ENCODE assay signal across 8 mouse cellular contexts in the genomic region with DNA sequence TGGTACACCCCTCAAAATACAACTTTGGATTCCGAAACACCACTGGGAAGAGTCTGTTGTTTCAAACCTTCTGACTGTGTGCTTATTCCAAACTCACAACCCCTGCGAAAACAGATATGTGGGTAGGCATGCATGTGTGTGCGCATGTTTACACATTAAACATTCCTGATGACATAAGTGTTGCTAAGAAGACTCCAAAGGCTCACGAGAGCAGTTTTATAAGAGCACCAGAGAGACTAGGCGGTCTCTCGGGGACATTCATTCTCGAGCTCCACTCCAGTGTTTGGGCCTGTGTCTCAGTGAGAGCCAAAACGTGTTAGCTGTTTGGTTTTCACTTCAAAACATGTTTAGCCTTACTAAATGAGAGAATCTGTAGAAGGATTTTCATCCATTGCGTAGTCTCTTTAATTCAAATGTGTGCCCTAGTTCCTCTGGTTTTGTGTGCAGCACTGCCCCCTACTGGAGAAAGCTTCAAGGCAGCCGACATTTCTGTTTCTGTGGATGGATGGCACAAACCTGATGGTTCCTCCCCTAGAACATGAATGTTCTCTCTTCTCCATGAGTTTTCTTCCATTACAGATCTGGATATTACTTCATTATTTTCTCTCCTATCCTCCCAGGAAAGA. TPM values are rescaled to one million over a fixed set of nuclear protein-coding genes. Genes with fewer than 3 reads are reported as not detected.
DNase-seq lines count a peak whose midpoint lies in the region; ATAC-seq and TF ChIP-seq lines count a peak whose summit lies in the region.

No protein-coding gene starts in this region.

- 0 out of 2 replicates have a peak, but pooled peaks have one; percentile 15 for TF ChIP-seq EP300 in heart, adult 2 months (IDR thresholded peaks at IDR 0.05; ENCODE audit: insufficient read depth, low read depth, low read length)
- TF ChIP-seq EP300 in heart, postnatal 0 days (IDR thresholded peaks at IDR 0.05; ENCODE audit: low read depth) = no peak

- H3K36me3 ChIP-seq in heart, adult 2 months (ENCODE audit: control insufficient read depth, insufficient read depth, low read length) = no peaks in the 10 kb centered on the region
- H3K36me3 ChIP-seq in heart, embryonic 12.5 days = peaks cover 12% of the 10 kb centered on the region; the same call in 1 of the 2 replicates
- 0 out of 2 replicates have a peak, but pooled peaks cover 9% of the 10 kb centered on the region for H3K36me3 ChIP-seq in heart, postnatal 0 days (replicated peaks; ENCODE audit: control insufficient read depth, insufficient read depth, low read length)

- H3K4me1 ChIP-seq in heart, adult 2 months (ENCODE audit: control insufficient read depth, insufficient read depth, low read length) = no peaks in the 10 kb centered on the region
- H3K4me1 ChIP-seq in heart, embryonic 12.5 days (replicated peaks) = 0 out of 2 replicates have a peak, but pooled peaks cover 10% of the 10 kb centered on the region
- H3K4me1 ChIP-seq in heart, postnatal 0 days (ENCODE audit: control insufficient read depth, insufficient read depth) = no peaks in the 10 kb centered on the region

- no peak overlapping the region for H3K4me2 ChIP-seq in heart, embryonic 12.5 days
- H3K4me2 ChIP-seq in heart, postnatal 0 days (ENCODE audit: low read depth, low read length) = no peak overlapping the region

- intact Hi-C loops in heart, adult 2 months (cut with DNase I) = loop anchor here (1.0 to 2.0 kb wide), 2 partner anchors 434 to 502 kb away; no protein-coding TSS in a partner anchor

- no peak for TF ChIP-seq POLR2A in heart, adult 2 months (IDR thresholded peaks at IDR 0.05; ENCODE audit: insufficient read depth, low read depth, low read length)

- ATAC-seq in heart, embryonic 12.5 days (ENCODE audit: insufficient number of reproducible peaks, low FRiP score) = no peak
- ATAC-seq in heart, postnatal 0 days (ENCODE audit: insufficient read depth, low read depth) = no peak

- no peak overlapping the region for H3K27ac ChIP-seq in heart, adult 2 months
- H3K27ac ChIP-seq in heart, embryonic 12.5 days (ENCODE audit: poor library complexity, severe bottlenecking) = no peak overlapping the region
- H3K27ac ChIP-seq in heart, postnatal 0 days (ENCODE audit: low read depth) = no peak overlapping the region

- no peaks in the 10 kb centered on the region for H3K79me2 ChIP-seq in heart, adult 2 months (replicated peaks; ENCODE audit: control insufficient read depth, insufficient read depth, low read length)

- H3K9ac ChIP-seq in heart, adult 2 months (ENCODE audit: low read depth, low read length) = no peak overlapping the region
- H3K9ac ChIP-seq in heart, embryonic 12.5 days = no peak overlapping the region
- no peak overlapping the region for H3K9ac ChIP-seq in heart, postnatal 0 days (replicated peaks; ENCODE audit: low read depth, low read length)

- H3K27me3 ChIP-seq in heart, adult 2 months (ENCODE audit: control insufficient read depth, insufficient read depth, low read length) = no peaks in the 10 kb centered on the region
- H3K27me3 ChIP-seq in heart, embryonic 12.5 days (replicated peaks) = no peaks in the 10 kb centered on the region
- H3K27me3 ChIP-seq in heart, postnatal 0 days (ENCODE audit: control insufficient read depth, insufficient read depth, low read length) = no peaks in the 10 kb centered on the region

- no peak overlapping the region for H3K4me3 ChIP-seq in heart, adult 2 months
- H3K4me3 ChIP-seq in heart, embryonic 12.5 days = no peak overlapping the region
- H3K4me3 ChIP-seq in heart, postnatal 0 days (ENCODE audit: low read depth, low read length) = no peak overlapping the region

- peak; percentile 96 for TF ChIP-seq CTCF in heart, adult 2 months (IDR thresholded peaks at IDR 0.05)
- peak; percentile 91 for TF ChIP-seq CTCF in heart, postnatal 0 days (IDR thresholded peaks at IDR 0.05; ENCODE audit: low read depth)

- 62% methylated on average over 10 of the region's 10 CpGs for WGBS in heart, adult 2 months
- WGBS in heart, embryonic 12.5 days = 64% methylated on average over 10 of the region's 10 CpGs
- 66% methylated on average over 10 of the region's 10 CpGs for WGBS in heart, postnatal 0 days

- peak; percentile 24 to 62 for DNase-seq in heart, adult 2 months
- DNase-seq in adrenal gland, postnatal 25 days = peak; percentile 62
- DNase-seq in embryo, embryonic 9.5 days (ENCODE audit: extremely low spot score) = peak; percentile 69
- peak; percentile 63 for DNase-seq in heart, postnatal 0 days (ENCODE audit: low spot score)
- peak; percentile 56 for DNase-seq in layer of hippocampus, adult 9-11 months
- DNase-seq in lung, postnatal 36 days = peak; percentile 86
- DNase-seq in skeletal muscle tissue, adult 2 months (ENCODE audit: low read depth, low spot score) = peak; percentile 18

- no peaks in the 10 kb centered on the region for H3K9me3 ChIP-seq in heart, embryonic 12.5 days (replicated peaks)
- no peaks in the 10 kb centered on the region for H3K9me3 ChIP-seq in heart, postnatal 0 days (replicated peaks; ENCODE audit: control insufficient read depth, low read length)

RNA-seq across cellular contexts. Expression of gene Anxa3, which starts 24.2 kb away (rescaled TPM):
- 10 to 100 TPM; 24.5 to 27.4 TPM for total RNA-seq in heart, adult 2 months (2021)
- 18.5 and 26.6 TPM in 2 replicates for polyA plus RNA-seq in heart, adult 2 months (2012; rRNA removed)
- 49.3 and 56.3 TPM in 2 replicates for polyA plus RNA-seq in heart, embryonic 12.5 days (2016; fragmentation: Nextera tagmentation; extraction: Ambion mirVana)
- 16.9 and 19.8 TPM in 2 replicates for total RNA-seq in adrenal gland, postnatal 25 days (2021)
- 42.0 and 51.2 TPM in 2 replicates for total RNA-seq in heart, postnatal 0 days (2014; rRNA removed; ENCODE audit: low replicate concordance)
- 49.4 and 50.3 TPM in 2 replicates for polyA plus RNA-seq in heart, postnatal 0 days (2015; fragmentation: Nextera tagmentation; extraction: Ambion mirVana)

Comparison
In these comparisons a context has a peak if more than half of its experiments do, and no peak if none do; other contexts are left out.
1. DNase-seq: peak in every context shown above with its lines; median percentile 86 in lung, postnatal 36 days; 69 in embryo, embryonic 9.5 days; 63 in heart, postnatal 0 days; 62 in adrenal gland, postnatal 25 days; 56 in layer of hippocampus, adult 9-11 months; 43 in heart, adult 2 months; 18 in skeletal muscle tissue, adult 2 months.